Mouse (Mus musculus) embryonic fibroblast, embryonic 13.5 days (primary cell): ENCODE measurements at regions not wholly inside any gene's neighbourhood (a gene's known extent, or its start where the extent isn't known, plus 50 kb on each side); places are given as distances from the start of the nearest gene placed in this dataset.

Experiments
- H3K27ac ChIP-seq: 2 replicates; pipeline ENCODE4 v1.5.1; 2012; ENCODE audit warnings: low read length, control low read depth, inconsistent platforms; ENCODE audit not compliant: insufficient read depth
- H3K4me1 ChIP-seq: 2 replicates; pipeline ENCODE4 v1.6.1; 2011; ENCODE audit warnings: low read length; ENCODE audit not compliant: control insufficient read depth, insufficient read depth
- H3K4me3 ChIP-seq: 2 replicates; pipeline ENCODE4 v1.5.1; 2011; ENCODE audit warnings: mild to moderate bottlenecking, control low read depth, low read length; ENCODE audit not compliant: insufficient read depth
- CTCF ChIP-seq: IDR thresholded peaks from 2 replicates; pipeline ENCODE4 v1.5.1; 2011; ENCODE audit warnings: mild to moderate bottlenecking, control low read depth, low read length, moderate library complexity, borderline replicate concordance; ENCODE audit not compliant: insufficient read depth
- POLR2A ChIP-seq: IDR thresholded peaks from 2 replicates; pipeline ENCODE4 v1.6.1; 2011; ENCODE audit warnings: low read depth, mild to moderate bottlenecking, control low read depth, low read length, moderate library complexity

DNA sequence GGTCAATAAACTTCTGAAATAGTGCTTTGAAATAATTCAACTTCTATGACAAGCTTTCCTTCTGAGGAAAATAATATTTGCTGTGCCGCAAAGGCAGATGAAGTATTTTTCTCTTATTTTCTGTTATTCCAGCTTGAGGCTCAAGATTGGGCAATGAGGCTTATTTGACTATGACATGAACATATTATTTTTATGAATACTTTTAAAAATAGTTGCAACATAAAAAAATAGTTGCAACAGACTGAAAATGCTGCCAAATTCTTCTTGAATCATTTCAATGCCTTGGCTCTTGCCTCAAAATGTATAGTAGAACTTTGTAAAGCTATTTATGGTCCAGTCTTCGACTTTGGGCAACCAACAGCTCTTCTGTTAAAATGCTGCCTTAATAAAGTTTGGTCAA, 156.7 kb upstream of the Avpr1a start:
- H3K4me1 ChIP-seq = no peaks in the 10 kb centered on the region
- H3K27ac ChIP-seq = peak overlapping the region; percentile 75
- H3K4me3 ChIP-seq = no peak overlapping the region
- TF ChIP-seq POLR2A (no peak), CTCF (no peak)

DNA sequence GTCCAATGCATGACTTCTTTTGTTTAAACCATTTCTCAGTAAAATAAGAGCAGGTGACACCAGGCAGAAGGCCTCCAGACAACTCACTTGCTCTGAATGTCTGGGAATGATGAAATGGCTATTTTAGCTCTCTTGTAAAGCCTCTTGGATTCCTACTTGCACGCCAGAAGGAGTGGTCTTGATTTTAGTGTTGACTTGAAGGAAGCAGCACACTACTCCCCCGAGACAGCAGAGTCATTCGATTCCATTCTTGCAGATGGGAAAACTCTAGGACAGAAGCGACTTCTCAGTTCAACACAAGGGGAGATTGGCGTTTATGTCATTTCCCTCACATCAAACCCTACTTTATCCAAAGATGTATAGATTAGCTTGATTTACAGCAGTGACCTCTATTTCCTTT, 157.2 kb upstream of the Avpr1a start:
- TF ChIP-seq POLR2A = no peak
- TF ChIP-seq CTCF = no peak
- Histone ChIP-seq H3K27ac (peak overlapping the region; percentile 73), H3K4me1 (no peaks in the 10 kb centered on the region), H3K4me3 (no peak overlapping the region)

DNA sequence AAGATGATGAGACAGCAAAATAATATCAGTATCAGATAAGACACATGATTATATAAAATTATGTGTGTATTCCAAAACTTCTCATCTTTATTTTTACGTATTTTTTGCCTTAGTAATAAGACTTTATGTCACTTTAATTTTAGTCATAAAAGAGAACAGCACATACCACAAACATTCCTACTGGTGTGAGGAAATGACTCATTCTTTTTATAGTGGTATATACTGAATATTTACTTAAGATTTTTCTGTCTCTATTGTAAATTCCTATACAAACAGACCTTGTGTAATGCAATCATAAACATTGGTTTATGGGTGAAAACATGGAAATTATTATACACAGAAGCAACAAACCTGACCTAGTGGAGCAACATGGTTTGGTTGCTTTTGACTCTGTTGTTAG, 173.4 kb upstream of the Avpr1a start:
- no peak overlapping the region for H3K27ac ChIP-seq

DNA sequence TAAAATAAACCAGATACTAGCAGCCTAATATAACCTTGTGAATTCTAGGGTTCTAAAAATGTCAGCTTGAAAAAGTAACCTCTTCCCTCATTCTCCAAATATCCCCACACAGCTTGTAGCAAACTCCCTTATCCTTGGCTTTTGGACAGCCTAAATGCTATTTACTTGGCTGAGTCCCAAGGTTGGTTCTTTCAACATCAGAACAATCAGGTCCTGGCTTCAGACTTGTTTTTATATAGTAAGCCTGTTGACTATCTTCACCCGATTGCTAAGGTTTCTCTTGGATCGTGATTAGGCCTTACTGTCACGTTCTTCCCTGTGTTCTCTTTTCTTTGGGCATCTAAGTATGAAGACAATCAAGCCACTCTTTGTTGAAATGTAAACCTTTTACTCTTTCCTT, 174.1 kb upstream of the Avpr1a start:
- TF ChIP-seq CTCF = no peak
- H3K4me1 ChIP-seq = peaks cover 3% of the 10 kb centered on the region; the same call in 1 of the 2 replicates

More for the DNA sequence above, 173.4 kb upstream of the Avpr1a start:
- Histone ChIP-seq H3K4me3 (no peak overlapping the region), H3K4me1 (peaks cover 3% of the 10 kb centered on the region; the same call in 1 of the 2 replicates)
- TF ChIP-seq CTCF = no peak
- TF ChIP-seq POLR2A = no peak

DNA sequence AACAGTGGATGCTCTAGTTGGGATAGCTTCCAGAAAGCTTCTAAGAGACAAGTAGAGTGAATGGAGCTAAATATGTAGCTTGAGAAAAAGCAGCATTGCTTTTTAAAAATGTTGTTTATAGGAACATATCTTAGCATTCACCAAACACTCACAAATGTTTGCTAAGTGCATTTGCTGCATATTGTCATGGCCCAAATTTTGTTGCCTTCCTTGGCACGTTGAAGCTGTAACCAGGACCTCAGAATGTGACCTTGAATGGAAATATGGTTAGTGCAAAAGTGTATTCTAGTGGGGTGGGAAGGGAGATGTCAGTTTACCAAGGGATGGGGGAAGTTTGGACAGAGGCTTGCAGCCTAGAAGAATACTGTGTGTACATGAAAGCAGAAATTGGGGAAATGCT, 166.9 kb upstream of the Rxylt1 start:
- Histone ChIP-seq H3K4me1 (no peaks in the 10 kb centered on the region), H3K4me3 (no peak overlapping the region), H3K27ac (no peak overlapping the region)
- TF ChIP-seq CTCF (no peak), POLR2A (no peak)

More for the DNA sequence above, 174.1 kb upstream of the Avpr1a start:
- Histone ChIP-seq H3K27ac (peak overlapping the region; percentile 6; the same call in 1 of the 2 replicates), H3K4me3 (no peak overlapping the region)

- TF ChIP-seq POLR2A (no peak), CTCF (no peak)
- no peak overlapping the region for H3K27ac ChIP-seq
Observed at GRCm38 (mm10) chr10:122259354-122259753, 162.2 kb upstream of the Rxylt1 start.

GRCm38 (mm10) chr10:122258711-122259110, 161.5 kb upstream of the Rxylt1 start:
- no peak overlapping the region for H3K27ac ChIP-seq
- H3K4me3 ChIP-seq = no peak overlapping the region
- TF ChIP-seq POLR2A (no peak), CTCF (no peak)
- no peaks in the 10 kb centered on the region for H3K4me1 ChIP-seq

More at GRCm38 (mm10) chr10:122259354-122259753, 162.2 kb upstream of the Rxylt1 start:
- Histone ChIP-seq H3K4me3 (no peak overlapping the region), H3K4me1 (no peaks in the 10 kb centered on the region)

DNA sequence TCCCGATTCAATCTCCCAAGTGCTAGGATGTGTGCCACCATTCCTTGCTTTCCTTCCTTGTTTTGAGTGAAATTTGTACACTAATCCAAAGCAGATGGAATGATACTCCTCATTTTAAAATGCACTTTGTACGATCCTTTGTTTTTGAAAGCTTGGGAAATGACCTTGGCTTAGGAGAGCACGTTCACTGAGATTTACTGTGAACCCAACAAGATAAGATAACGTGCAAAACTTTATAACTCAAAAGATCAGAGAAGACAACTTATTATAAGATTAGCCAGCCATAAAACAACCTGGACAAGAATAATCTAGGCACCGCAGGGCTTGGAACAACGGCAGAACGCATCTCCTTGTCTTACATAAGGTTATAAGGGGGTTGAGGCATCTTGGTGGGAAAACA, 134.6 kb upstream of the Rxylt1 start:
- Histone ChIP-seq H3K4me3 (no peak overlapping the region), H3K4me1 (no peaks in the 10 kb centered on the region), H3K27ac (no peak overlapping the region)
- no peak for TF ChIP-seq POLR2A
- TF ChIP-seq CTCF = no peak

DNA sequence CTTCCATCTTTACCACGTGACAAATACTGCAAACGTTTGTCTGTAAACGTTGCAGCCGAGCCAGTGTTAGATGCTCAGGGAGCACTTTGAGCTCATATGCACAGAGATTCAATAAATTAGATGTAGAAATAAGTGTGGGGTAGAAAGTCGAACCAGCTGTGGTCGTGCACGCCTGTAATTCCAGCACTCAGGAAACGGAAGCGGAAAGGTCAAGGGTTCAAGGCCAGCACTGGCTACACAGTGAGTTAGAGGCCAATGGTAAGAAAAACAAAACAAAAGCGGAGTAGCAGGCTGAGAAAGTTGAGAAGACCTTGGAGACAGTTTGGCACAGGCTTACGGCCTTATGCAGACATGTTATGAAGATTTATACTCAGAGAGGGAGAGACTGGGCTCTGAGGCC, 133.6 kb upstream of the Rxylt1 start:
- TF ChIP-seq POLR2A (no peak), CTCF (no peak)
- Histone ChIP-seq H3K4me1 (no peaks in the 10 kb centered on the region), H3K27ac (no peak overlapping the region)

GRCm38 (mm10) chr10:122225679-122226078, 128.5 kb upstream of the Rxylt1 start:
- no peak for TF ChIP-seq POLR2A
- no peak for TF ChIP-seq CTCF
- Histone ChIP-seq H3K4me3 (no peak overlapping the region), H3K27ac (no peak overlapping the region), H3K4me1 (no peaks in the 10 kb centered on the region)

More for the DNA sequence above, 133.6 kb upstream of the Rxylt1 start:
- H3K4me3 ChIP-seq = no peak overlapping the region

DNA sequence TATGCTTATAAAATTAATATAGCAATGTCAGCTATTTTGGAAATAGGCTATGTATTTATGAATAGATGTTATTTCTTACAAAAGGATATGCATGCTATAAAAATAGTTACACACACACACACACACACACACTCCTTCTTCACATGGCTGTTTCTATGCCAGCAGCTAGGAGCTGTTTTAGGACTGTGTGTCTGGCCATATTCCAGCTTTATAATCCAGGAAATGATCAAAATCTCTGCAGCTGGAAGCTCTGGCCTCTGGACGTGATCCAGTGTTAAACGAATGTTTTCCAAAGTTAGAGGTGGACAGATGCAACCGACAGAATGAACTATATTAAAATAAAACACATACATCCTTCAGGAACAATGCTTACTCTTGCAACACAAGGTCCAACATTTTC, 125.9 kb upstream of the Rxylt1 start:
- TF ChIP-seq CTCF = no peak
- TF ChIP-seq POLR2A = no peak
- Histone ChIP-seq H3K27ac (no peak overlapping the region), H3K4me3 (no peak overlapping the region), H3K4me1 (no peaks in the 10 kb centered on the region)

GRCm38 (mm10) chr10:122217594-122217993, 120.4 kb upstream of the Rxylt1 start:
- H3K27ac ChIP-seq = no peak overlapping the region
- no peak for TF ChIP-seq CTCF
- TF ChIP-seq POLR2A = no peak
- no peaks in the 10 kb centered on the region for H3K4me1 ChIP-seq
- no peak overlapping the region for H3K4me3 ChIP-seq
